8 mouse cellular contexts compared by ENCODE assay signal in the genomic region with DNA sequence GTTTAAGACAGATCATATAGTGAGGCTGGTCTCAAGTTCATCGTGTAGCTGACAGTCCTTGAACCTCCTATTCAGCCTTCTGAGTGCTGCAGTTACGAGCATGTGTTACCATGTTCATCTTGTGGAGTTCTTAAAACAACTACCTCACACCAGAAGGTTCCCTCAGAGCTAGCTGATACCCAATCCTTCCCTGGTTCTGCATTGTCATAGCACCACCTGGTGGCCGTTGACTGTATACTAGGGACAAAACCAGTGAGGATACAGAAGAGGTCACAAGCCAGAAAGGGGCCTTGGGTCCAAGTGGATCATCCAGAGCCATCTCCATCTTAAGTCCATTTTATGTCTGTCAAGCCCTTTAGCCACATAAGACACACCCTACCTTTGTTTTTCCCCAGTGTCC. TPM values are rescaled to one million over a fixed set of nuclear protein-coding genes. Genes with fewer than 3 reads are reported as not detected.
DNase-seq lines count a peak whose midpoint lies in the region; ATAC-seq lines count a peak whose summit lies in the region.

No protein-coding gene starts in this region.

- no peaks in the 10 kb centered on the region for H3K27me3 ChIP-seq in hindbrain, embryonic 11.5 days (ENCODE audit: control insufficient read depth, insufficient read depth, low read length)

- 27% methylated on average over 3 of the region's 3 CpGs for WGBS in hindbrain, embryonic 11.5 days

- no peak overlapping the region for H3K4me2 ChIP-seq in hindbrain, embryonic 11.5 days (replicated peaks; ENCODE audit: low read depth, low read length)

- no peak for ATAC-seq in hindbrain, embryonic 11.5 days (ENCODE audit: low FRiP score)
- peak; percentile 75 for ATAC-seq in megakaryocyte progenitor cell, adult 5-6 weeks (replicated peaks; ENCODE audit: poor library complexity)
- no peak; the same call in 1 of the 2 replicates for ATAC-seq in megakaryocyte-erythroid progenitor cell, adult 5-6 weeks (replicated peaks; ENCODE audit: low FRiP score, low TSS enrichment, poor library complexity, severe bottlenecking)

- DNase-seq in NIH3T3 (ENCODE audit: low read depth) = peak; percentile 90
- peak; percentile 66 for DNase-seq in c-Kit-negative CD71-positive TER-119-positive erythroid progenitor cells, embryonic 14.5 days (ENCODE audit: low read depth, low spot score)
- peak; percentile 40 for DNase-seq in fibroblast of lung, adult 2 months (ENCODE audit: low read depth)
- DNase-seq in hindbrain, embryonic 11.5 days (ENCODE audit: low spot score) = peak; percentile 87
- DNase-seq in layer of hippocampus, postnatal 14 days (ENCODE audit: low spot score in 2 of 2) = peak; percentile 76 to 82
- peak; percentile 87 for DNase-seq in right cerebral cortex, postnatal 4 days

- H3K36me3 ChIP-seq in hindbrain, embryonic 11.5 days (ENCODE audit: control insufficient read depth, insufficient read depth, low read length) = peaks cover 9% of the 10 kb centered on the region

- no peak overlapping the region for H3K9ac ChIP-seq in hindbrain, embryonic 11.5 days (ENCODE audit: low read depth, low read length)

- H3K4me1 ChIP-seq in hindbrain, embryonic 11.5 days (replicated peaks; ENCODE audit: control insufficient read depth, insufficient read depth, low read length) = no peaks in the 10 kb centered on the region

- H3K4me3 ChIP-seq in hindbrain, embryonic 11.5 days (ENCODE audit: low read depth, low read length) = no peak overlapping the region

- H3K9me3 ChIP-seq in hindbrain, embryonic 11.5 days (ENCODE audit: control insufficient read depth, low read length) = no peaks in the 10 kb centered on the region

- H3K27ac ChIP-seq in hindbrain, embryonic 11.5 days (ENCODE audit: low read depth, low read length) = no peak overlapping the region

RNA-seq across cellular contexts. Expression of a gene that starts 8.4 kb away (rescaled TPM):
- 1.9 and 2.0 TPM in 2 replicates for polyA plus RNA-seq in hindbrain, embryonic 11.5 days (2014; fragmentation: Nextera tagmentation; extraction: Ambion mirVana)
- total RNA-seq in layer of hippocampus, postnatal 14 days (2021) = 10 to 100 TPM; 27.3 to 28.4 TPM
- 4.0 and 4.8 TPM in 2 replicates for total RNA-seq in megakaryocyte progenitor cell, adult 5-6 weeks (2015)
- 1.5 and 1.9 TPM in 2 replicates for total RNA-seq in megakaryocyte progenitor cell, adult 5-6 weeks (2017)
- total RNA-seq in megakaryocyte-erythroid progenitor cell, adult 5-6 weeks (2014; fragmentation: Nextera tagmentation) = 3.5 and 6.8 TPM in 2 replicates
- 1.3 and 2.8 TPM in 2 replicates for total RNA-seq in megakaryocyte-erythroid progenitor cell, adult 5-6 weeks (2017)

RNA-seq across cellular contexts. Expression of a gene that starts 8.7 kb away (rescaled TPM):
- polyA plus RNA-seq in hindbrain, embryonic 11.5 days (2014; fragmentation: Nextera tagmentation; extraction: Ambion mirVana) = 0.60 and 1.7 TPM in 2 replicates
- 1 to 10 TPM; 1.5 to 1.8 TPM for total RNA-seq in layer of hippocampus, postnatal 14 days (2021)
- total RNA-seq in megakaryocyte progenitor cell, adult 5-6 weeks (2015) = 0.17 and 1.0 TPM in 2 replicates
- 0.17 and 0.25 TPM in 2 replicates for total RNA-seq in megakaryocyte progenitor cell, adult 5-6 weeks (2017)
- 2.5 and 6.5 TPM in 2 replicates for total RNA-seq in megakaryocyte-erythroid progenitor cell, adult 5-6 weeks (2014; fragmentation: Nextera tagmentation)
- 0.76 and 1.7 TPM in 2 replicates for total RNA-seq in megakaryocyte-erythroid progenitor cell, adult 5-6 weeks (2017)

RNA-seq across cellular contexts. Expression of a gene that starts 9.0 kb away (rescaled TPM):
- polyA plus RNA-seq in hindbrain, embryonic 11.5 days (2014; fragmentation: Nextera tagmentation; extraction: Ambion mirVana) = 44.2 and 62.3 TPM in 2 replicates
- 10 to 100 TPM; 29.6 to 36.7 TPM for total RNA-seq in layer of hippocampus, postnatal 14 days (2021)
- 39.8 and 47.3 TPM in 2 replicates for total RNA-seq in megakaryocyte progenitor cell, adult 5-6 weeks (2015)
- total RNA-seq in megakaryocyte progenitor cell, adult 5-6 weeks (2017) = 126 and 140 TPM in 2 replicates
- total RNA-seq in megakaryocyte-erythroid progenitor cell, adult 5-6 weeks (2014; fragmentation: Nextera tagmentation) = 103 and 109 TPM in 2 replicates
- total RNA-seq in megakaryocyte-erythroid progenitor cell, adult 5-6 weeks (2017) = 167 and 183 TPM in 2 replicates

RNA-seq across cellular contexts. Expression of a gene that starts 23.9 kb away (rescaled TPM):
- 31.7 and 38.0 TPM in 2 replicates for polyA plus RNA-seq in hindbrain, embryonic 11.5 days (2014; fragmentation: Nextera tagmentation; extraction: Ambion mirVana)
- 10 to 100 TPM; 81.6 to 89.7 TPM for total RNA-seq in layer of hippocampus, postnatal 14 days (2021)
- total RNA-seq in megakaryocyte progenitor cell, adult 5-6 weeks (2015) = 8.0 and 10.4 TPM in 2 replicates
- 23.9 and 24.9 TPM in 2 replicates for total RNA-seq in megakaryocyte progenitor cell, adult 5-6 weeks (2017)
- 21.1 and 23.7 TPM in 2 replicates for total RNA-seq in megakaryocyte-erythroid progenitor cell, adult 5-6 weeks (2014; fragmentation: Nextera tagmentation)
- total RNA-seq in megakaryocyte-erythroid progenitor cell, adult 5-6 weeks (2017) = 19.2 and 24.5 TPM in 2 replicates

RNA-seq across cellular contexts. Expression of a gene that starts 24.0 kb away (rescaled TPM):
- 60.9 and 65.5 TPM in 2 replicates for polyA plus RNA-seq in hindbrain, embryonic 11.5 days (2014; fragmentation: Nextera tagmentation; extraction: Ambion mirVana)
- total RNA-seq in layer of hippocampus, postnatal 14 days (2021) = 10 to 100 TPM; 46.2 to 54.2 TPM
- 15.2 and 19.2 TPM in 2 replicates for total RNA-seq in megakaryocyte progenitor cell, adult 5-6 weeks (2015)
- total RNA-seq in megakaryocyte progenitor cell, adult 5-6 weeks (2017) = 13.6 and 13.8 TPM in 2 replicates
- 26.7 and 61.9 TPM in 2 replicates for total RNA-seq in megakaryocyte-erythroid progenitor cell, adult 5-6 weeks (2014; fragmentation: Nextera tagmentation)
- 13.7 and 49.6 TPM in 2 replicates for total RNA-seq in megakaryocyte-erythroid progenitor cell, adult 5-6 weeks (2017)

Comparison
In these comparisons a context has a peak if more than half of its experiments do, and no peak if none do; other contexts are left out.
1. DNase-seq: peak in every context shown above with its lines; median percentile 90 in NIH3T3; 87 in hindbrain, embryonic 11.5 days; 87 in right cerebral cortex, postnatal 4 days; 79 in layer of hippocampus, postnatal 14 days; 66 in c-Kit-negative CD71-positive TER-119-positive erythroid progenitor cells, embryonic 14.5 days; 40 in fibroblast of lung, adult 2 months.